Mouse (Mus musculus) ES-CJ7 (cell line): ENCODE results near the gene Sgms1.

Source experiments
- DNase-seq: peaks from one replicate; pipeline ENCODE4 v3.0.0; 2011; ENCODE audit warnings: low read depth, low spot score

The Sgms1 gene

DNA sequence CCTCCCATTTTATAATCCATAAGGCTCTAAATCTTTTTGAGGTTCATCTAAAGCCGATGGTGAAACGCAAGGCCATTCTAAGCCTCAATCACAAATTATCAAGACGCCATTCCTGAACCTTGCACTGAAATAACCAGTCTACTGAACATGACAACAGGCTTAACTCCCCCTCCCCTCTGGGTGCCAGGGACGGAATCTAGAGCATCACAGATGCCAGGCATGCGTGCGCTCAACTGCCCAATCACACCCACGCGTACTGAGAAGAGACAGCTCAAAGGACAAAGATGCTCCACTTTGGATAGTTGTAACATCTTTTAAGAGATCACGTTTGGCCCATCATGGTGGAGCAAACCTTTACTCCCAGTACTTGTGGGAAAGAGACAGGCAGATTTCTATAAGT is 146.3 kb downstream of the Sgms1 start:
- DNase-seq = no peak

DNA sequence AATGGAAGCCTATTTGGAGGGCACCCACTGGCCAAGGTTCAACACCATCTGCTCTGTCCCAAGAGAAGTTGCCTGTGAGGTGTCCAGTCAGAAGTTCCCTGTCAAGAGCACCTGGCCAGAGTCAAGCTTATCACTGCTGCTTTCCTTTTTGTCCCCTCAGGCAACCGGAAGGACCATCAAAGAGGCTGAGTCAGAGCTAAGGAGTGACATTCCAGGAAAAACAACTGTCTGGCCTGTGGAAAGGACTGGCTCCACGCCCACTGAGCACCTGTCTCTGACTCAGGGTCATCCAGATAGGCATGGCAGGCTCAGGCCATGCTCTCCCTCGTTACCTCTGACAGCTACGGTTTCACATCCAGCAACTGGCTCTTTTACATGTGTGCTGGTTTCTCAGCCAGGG is 147.4 kb downstream of the Sgms1 start:
- DNase-seq = peak; percentile 78

DNA sequence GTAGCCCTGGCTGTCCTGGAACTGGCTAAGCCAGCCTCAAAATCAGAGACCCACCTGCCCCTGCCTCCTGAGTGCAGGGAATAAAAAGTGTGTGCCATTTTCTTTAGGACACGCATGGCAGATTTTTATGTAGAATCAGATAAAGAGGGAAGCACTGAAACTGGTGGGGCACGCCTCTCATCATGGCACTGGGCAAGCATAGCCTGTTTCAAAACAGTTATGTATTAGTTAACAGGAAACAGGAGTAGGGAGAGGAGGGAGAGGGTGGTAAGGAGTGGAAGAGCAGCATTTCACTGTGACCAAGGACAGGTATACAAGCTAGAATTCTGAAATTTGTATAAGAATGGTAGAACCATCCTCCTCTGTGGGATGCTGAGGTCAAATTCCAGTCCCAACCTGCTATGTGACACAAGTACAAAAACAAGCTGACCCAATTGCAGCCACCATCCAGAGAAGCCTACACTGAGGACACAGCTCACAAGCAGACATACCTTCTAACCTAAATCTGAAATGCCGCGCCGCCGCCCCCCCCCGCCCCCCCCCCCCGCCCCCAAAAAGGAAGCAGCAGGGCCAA is 149.0 kb downstream of the Sgms1 start:
- peak; percentile 93 for DNase-seq

DNA sequence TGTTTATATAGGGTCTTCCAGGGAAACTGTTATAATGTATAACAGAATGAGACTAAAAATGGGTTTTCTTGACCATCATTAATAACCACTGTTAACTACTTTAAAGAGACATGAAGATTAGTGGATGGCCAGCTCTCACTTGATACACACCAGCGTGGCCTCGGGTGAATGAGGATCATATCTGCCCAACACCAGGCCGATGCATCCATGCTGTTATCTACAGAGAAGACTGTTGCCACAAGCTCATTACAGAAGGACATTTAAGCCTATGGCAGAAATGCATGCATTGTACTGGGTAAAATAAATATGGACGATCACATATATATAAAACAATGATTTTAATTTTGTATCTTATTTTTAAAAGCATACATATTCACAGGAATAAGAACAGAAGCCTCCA is 149.6 kb downstream of the Sgms1 start:
- DNase-seq = no peak

DNA sequence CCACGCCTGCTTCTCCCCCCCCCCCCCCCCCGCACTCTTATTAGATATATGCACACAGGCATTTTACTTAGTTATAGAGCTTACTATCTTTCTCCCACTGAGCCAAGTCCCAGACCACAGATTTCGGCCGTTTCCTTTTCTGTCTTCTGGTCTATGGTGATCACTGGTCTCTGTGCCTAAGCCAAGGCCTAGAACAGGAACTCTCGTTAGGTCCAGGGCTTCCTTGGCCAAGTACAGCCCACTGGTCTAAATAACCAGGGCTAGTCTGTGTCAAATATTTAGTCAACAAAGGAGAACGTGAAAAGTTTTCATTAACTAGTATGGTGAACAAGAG is 150.1 kb downstream of the Sgms1 start:
- no peak for DNase-seq

DNA sequence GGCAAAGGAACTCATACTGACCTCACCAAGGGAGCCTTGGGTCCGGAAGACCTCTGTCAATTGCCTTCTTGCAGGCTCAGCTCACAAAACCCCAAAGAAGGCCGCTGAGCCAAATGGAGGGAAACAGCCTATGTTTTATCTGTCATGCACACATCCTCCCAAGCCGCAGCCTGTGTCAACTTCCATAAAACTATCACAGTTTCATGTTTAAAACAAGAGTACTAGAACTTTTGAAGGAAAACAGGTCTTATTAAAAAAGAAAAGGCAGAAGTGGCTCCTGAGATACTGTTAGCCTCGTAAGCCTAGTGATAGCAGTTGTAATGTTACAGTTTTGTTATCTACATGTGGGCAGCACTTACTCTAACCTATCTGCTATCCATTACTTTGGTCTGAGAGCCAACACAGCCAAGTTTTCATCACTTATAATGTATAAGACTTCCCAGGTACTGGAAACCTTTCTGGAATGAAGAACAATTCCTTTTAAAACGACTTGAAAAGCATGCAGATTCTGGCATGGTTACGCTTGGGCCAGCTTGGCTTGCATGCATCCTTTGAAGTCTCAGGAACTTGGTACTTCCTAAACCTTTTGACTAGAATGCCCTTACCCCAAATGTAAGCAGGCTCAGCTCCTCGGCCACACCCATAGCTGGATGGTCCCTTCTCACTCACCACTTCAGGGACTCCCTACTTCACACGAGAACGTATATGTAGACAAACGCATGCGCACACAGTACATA is 150.6 kb downstream of the Sgms1 start:
- DNase-seq = peak; percentile 65

DNA sequence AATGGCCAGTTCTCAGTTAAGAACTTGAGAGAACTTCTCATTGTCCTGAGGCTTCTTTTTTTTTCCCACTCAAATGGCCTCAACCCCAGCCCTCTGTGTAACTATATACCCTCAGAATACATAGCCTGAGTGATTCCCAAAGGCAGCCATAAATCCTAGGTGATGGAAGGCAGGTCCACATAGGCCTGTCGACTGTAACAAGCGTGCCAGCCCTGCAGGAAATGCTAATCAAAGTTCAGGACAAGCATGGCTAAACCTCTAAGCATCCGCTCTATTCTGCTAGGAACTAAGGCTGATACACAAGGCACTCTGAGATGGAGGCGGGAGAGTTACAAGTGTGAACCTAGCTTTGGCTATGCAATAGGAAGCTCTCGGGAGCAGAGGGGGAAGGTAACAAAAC is 151.8 kb downstream of the Sgms1 start:
- no peak for DNase-seq

DNA sequence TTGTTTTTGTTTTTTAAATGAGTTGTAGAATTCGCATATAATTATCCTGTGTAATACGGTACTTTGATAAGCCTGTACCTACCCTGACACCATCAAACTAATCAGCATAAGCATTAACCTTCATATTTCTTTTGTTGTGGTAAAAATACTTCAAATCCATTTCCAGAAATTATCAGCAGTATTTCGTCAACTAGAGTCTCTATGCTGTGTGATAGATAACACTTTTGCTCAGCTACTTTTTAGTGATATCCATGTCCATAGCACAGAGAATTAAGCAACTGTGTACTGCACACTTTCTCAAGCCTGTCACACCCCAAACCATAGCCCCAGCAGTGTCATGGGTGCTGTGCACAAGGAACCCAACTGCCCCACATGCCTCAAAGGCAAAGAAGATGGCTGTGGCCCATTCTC is 152.3 kb downstream of the Sgms1 start:
- DNase-seq = no peak

DNA sequence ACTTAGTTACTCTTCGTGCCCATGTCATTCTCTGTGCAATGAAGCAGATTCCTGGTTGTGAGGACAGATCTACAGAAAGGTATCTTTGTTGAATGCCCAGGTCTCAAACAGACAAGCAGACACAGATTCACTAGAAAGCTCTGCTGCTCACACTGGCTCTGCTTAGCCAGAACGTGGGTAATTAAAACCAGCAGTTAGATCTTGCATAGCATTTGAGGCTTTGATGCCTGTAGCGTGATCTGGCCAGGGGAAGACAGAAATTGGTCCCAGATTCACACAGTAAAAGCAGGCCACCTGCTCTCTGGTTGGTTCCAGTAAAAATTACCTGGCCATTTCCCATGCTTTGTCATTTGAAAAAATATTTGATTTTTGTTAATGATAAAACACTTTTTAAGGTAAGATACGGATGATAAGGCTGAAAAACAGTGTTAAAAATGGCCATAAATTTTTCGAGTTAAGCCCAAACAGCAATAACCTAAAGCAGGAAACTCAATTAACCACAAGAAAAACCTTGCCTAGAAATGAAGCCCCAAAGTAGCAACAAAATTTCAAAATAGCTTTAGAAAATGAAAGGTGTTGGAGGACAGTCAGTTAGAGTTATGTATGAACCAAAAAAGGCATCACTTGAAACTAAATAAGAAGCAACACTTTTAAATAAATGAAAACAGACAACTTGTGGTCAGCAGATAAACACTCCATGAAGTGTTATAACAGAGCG is 154.6 kb downstream of the Sgms1 start:
- no peak for DNase-seq

DNA sequence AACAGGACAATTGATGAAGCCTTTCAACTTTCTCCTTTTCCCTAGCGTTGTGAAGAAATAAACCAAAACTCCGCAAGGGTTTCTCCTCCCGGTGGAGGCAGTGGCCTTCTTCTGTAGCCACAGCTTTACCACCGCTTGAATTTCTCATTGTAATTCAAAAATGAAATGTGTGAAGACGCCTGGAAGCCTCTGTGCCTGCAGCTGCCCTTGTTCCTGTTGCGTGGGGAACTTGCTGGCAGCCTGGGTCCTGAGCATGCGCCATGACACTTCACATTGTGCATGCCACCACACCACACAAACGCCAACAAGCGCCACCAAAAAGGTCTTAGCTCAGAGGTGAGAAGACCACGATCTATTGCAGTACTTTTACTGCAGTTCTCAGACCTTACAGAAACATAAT is 158.2 kb downstream of the Sgms1 start:
- peak; percentile 56 for DNase-seq

DNA sequence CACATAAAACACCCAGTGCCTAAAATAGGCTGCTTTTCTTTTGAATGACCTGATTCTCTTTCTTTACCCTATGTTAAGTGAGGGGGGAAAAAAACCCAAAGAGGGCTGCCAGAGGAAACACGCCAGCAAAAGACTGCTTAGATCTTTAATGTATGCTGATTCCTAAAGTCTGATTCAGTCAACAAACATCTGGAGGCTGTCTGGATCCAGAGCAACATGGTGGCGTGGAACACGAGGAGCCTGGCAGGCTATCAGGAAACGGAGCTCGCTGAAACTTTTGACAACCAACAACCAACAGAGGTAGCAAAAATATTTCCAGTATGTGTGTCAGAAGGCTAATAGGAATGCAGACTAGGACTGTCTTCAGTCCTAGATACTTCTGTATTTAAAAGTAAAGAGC is 158.7 kb downstream of the Sgms1 start:
- DNase-seq = peak; percentile 14

DNA sequence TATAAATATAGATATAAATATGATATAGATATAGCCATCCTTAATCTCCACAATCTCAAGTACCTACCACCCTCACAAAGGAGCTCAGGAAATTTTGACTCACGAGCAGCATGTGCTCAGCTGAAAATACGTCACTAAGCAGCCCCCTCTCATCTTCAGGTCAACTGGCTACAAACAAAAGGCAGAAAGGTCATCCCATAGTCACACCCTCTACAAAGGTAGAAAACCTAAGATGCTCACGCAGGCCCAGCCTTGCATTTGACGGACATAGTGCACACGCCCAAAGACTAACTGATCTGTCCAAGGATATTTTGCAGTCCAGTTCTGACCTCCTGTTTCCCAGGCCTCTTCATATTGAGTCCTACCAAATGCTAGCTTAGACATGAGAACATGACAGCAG is 159.2 kb downstream of the Sgms1 start:
- peak; percentile 54 for DNase-seq

DNA sequence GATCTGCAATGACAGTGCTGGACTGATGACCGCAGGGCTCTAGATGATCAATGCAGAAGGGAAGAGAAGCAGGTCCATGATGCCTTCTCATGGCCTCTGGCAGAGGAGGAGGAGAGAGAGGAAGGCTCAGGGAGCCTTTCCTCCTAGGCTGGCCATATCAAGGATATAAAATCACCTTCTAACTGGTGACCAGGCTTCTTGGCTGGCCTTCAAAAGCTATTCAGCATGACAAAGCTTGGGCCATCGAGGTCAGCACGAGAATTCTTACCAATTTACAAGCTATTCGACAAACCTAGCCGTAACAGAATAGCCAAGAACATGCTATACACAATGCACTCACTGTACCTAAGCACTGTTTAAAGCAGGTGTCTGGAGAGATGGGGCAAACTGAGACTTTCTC is 159.7 kb downstream of the Sgms1 start:
- DNase-seq = no peak

DNA sequence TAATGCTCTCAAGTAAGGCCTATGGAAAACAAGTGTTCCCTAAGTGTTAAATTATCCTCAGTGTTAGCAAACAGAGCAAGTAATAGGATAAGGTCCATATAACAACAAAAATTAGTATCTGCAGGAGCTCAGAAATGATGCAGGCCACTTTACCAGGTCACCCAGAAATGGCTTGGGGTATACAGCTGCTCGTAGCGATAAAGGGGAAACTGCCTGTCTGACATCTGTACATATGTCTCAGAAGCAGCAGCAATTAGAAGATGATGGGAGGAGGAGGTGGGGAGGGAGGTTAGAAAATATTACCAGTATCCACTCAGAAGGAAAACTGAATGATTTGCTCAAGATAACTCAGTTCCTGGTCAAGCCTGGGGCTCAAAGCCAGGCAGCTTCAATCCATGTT is 162.3 kb downstream of the Sgms1 start:
- no peak for DNase-seq

DNA sequence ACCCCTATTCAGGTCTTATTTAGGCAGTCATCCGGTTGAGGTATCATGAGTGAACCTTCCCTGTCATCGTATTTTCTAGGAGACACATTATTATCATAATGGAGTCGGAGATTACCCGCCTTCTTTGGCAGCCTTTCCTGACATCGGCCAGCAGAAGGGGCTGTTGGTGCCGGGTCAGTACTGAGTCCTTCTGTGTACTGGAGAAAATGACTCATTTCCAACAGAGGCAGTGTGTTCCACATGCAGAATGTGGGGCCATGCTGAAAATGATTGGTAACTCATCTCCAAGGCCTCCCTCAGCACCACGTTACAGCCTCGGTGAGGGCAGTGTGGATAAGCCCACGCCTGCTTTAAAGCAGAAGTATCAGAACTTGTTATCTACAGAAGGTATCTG is 164.4 kb downstream of the Sgms1 start:
- DNase-seq = peak; percentile 29

DNA sequence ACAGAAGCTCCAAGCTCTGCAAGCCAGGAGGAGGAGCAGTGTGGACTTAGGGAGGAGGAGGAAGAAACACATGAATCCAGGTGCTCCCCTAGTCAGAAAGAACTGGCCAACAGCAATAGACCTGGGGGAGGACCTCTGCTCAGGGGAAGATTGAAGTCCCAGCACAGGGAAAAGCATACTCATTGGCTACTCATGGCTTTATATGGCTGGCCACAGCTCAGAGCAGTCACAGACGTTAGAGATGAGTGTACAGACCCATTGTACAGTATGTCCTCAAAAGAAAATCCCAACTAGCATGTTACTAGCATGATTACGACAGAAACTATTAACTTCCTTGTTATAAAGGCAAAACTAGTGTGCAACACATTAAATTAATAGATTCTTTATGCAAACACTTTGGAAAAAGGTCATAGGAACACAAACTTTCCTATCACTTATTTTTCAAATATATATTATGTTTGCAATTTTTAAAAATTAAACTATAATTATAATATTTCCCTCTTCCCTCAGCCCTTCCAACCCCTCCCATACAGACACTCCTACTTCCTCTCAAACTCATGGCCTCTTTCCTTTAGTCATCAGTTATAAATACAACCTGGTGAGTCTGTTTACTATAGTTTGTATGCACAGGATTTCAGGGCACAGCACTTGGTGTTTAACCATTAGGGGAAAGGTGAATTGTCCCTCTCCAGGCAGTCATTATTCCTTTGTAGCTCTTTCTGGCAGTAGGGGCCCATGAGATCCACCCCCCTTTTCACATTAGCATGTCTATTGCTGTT is 165.0 kb downstream of the Sgms1 start:
- no peak for DNase-seq

DNA sequence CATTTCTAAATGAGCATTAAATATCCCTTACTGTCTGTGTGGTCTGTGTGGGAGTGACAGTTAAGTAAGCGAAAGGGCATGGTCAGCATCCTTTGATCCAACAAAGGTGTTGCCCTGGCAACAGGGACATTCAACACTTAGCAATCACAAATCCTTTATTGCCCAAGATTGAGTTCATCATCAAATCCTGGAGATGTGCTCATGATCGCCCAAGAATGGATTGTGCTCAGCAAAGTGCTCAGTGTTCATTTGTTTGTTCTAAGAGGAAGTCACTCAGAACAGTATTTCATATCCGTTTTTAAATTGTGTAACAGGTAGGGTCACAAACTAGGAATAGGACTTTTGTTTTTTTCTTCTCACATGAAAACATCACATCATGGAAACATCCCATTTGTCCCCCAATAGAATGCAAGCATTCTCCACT is 165.8 kb downstream of the Sgms1 start:
- DNase-seq = no peak

DNA sequence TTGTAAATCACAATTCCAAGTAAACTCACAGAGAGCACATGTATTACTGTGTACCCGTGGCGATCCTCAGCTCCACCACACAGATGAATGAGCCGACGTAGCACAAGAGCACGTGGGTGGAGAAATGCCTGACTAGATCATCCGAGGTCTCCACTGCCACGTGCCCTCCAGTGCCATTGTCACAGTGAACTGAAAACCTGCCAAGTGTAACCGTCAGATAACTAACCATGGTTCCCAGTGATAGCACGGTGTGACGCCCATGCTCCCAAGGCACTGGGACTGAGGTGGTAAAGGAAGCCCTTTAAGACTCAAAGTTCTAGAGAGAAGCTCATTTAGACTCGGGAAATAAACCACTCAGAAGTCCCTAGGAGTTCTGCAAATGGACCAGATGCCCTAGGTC is 167.4 kb downstream of the Sgms1 start:
- no peak for DNase-seq

DNA sequence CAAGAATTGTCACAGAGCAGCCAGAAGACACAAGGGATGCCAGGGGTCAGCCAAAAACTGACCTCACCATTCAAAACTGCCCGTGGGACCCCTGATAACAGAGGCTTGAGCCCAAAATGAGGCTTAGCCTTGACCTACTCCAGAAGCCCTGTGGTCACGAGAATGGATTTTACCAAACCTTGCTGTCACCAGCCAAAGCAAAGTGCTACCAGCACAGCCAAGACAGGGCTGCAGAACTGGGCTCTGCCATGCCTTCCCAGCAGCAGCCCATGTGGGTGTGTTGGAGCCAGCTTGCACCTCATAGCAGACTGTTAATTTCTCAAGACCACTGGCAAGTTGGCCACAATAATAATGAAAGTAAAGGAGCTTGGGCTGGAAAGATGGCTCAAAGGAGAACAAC is 168.5 kb downstream of the Sgms1 start:
- DNase-seq = no peak

DNA sequence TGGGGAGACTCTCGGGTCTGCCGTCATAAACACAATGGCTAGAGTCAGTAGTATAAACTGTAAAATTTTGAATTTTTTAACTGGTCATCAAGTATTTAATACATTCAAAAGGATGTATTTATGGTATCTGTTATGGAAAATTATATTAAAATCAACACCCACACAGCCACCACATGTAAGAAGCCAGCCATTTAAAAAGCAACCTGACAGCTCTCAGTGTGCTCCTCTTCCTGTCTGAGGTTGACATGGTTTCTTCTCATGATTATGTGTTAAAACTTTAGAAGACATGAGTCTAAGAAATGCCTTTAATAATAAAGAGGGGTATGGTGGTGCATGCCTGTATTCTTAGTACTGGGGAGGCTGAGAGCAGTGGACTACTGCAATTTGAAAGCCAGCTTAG is 172.8 kb downstream of the Sgms1 start:
- no peak for DNase-seq

DNA sequence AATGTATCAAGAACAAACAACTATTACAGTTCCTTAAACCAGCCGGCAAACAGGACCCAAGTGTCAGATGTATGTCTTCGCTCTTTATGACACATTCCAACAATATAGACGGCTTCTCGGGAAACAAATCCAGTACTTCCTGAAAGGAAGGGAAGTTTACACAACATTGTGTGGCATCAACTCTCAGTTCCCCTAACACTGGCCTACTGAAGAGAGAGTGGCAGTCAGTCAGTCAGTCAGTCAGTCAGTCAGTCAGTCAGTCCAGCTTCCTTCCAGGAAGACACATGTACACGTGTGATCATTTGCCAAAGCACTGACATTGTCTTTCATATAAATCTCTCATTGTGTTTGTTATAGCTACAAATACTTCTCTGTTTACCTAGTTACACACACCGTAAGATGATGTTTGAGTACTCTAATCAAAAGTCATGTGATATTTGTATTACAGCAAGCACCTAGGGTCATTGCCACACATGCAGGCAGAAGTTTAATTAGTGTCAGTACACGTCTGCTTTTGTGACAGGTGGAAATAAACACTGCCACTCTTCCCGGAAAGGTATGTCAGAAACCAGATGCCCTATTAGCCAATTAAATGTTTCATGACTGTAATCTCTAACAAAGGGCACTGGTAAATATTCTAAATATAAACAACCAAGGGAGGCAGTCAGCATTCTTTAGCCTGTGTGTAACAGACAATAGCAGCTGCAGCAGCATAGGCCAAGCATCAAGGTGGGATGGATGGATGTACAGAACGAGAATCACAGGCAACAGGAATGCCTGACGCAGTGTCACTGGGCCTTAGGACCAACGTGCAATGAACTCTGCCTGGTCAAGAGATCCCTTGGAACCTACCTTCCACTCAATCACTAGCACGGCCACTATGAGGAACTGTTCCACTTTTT is 174.4 kb downstream of the Sgms1 start:
- DNase-seq = no peak
